ENCODE assay signal across 9 mouse cellular contexts in the genomic region with DNA sequence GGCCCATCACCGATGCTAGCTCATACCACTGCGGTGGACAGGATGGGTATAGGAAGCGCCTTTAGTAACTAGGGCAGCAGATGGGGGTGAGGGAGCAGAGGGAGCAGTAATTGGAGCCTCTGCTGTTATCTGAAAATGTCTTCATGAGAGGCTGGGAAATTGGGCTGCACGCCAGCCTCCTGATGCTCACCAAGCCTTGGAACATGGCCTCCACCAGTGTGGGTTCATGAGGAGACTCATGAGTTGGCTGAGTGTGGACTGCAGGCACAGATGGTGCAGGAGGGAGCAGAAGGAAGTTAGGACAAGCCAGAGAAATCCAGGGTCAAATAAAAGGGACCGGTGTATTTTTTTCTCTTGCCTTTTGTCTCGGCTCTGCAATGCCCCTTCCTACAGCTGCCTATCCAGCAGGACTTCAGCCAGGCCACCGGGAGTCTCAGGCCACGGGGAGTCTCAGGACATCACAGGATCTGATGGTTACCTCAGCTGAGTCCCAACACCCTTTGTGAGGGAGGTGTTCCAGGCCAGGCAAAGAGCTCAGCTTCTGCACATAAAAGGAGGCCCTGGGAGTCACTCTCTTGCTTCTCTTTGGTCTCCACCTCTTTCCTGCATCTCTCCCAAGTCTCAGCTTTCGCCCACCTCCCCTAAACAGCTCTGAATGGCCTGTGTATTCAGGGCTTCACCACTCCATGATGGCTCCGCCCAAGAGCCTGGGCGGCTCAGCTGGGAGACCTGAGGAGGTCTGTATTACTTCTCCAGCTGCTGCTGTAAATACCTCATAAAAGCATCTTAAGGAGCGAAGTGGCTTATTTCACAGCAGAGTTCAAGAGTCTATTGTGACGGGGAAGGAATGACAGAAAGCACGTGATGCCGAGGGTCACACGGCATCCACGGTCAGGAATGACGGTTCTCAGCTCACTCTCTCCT. TPM values are rescaled to one million over a fixed set of nuclear protein-coding genes. Genes with fewer than 3 reads are reported as not detected.
A peak's percentile ranks its signal among the peaks of the same experiment; 100 is the strongest.
DNase-seq lines count a peak whose midpoint lies in the region; ATAC-seq and TF ChIP-seq lines count a peak whose summit lies in the region.
"Had no signal": no experiment of that assay in that cellular context is flagged by ENCODE, and none has a peak within 500 bp of the region (broad histone marks: within the 10 kb centered on the region; RNA-seq: fewer than 3 reads in every experiment).

No protein-coding gene starts in this region.

- no peak for TF ChIP-seq CTCF in lung, embryonic 14.5 days (IDR thresholded peaks at IDR 0.05; ENCODE audit: low read depth)
- TF ChIP-seq CTCF in midbrain, postnatal 0 days (IDR thresholded peaks at IDR 0.05), result no peak

- H3K4me1 ChIP-seq in lung, embryonic 14.5 days (ENCODE audit: insufficient read depth), result peaks cover 10% of the 10 kb centered on the region; the same call in 1 of the 2 replicates
- H3K4me1 ChIP-seq in heart, embryonic 16.5 days (ENCODE audit: control insufficient read depth, insufficient read depth, low read length), result peaks cover 45% of the 10 kb centered on the region
- no peaks in the 10 kb centered on the region for H3K4me1 ChIP-seq in midbrain, postnatal 0 days (ENCODE audit: insufficient read depth, low read length)

- no peaks in the 10 kb centered on the region for H3K36me3 ChIP-seq in lung, embryonic 14.5 days (ENCODE audit: insufficient read depth)
- no peaks in the 10 kb centered on the region for H3K36me3 ChIP-seq in heart, embryonic 16.5 days (ENCODE audit: control insufficient read depth, insufficient read depth)
- no peaks in the 10 kb centered on the region for H3K36me3 ChIP-seq in midbrain, postnatal 0 days (ENCODE audit: insufficient read depth, low read length)

- H3K4me3 ChIP-seq in lung, embryonic 14.5 days (ENCODE audit: low read depth, low read length), result no peak overlapping the region
- H3K4me3 ChIP-seq in heart, embryonic 16.5 days (ENCODE audit: low read length), result no peak overlapping the region
- H3K4me3 ChIP-seq in midbrain, postnatal 0 days (ENCODE audit: low read depth, low read length), result no peak overlapping the region

- WGBS in lung, embryonic 14.5 days, result 54% methylated on average over 18 of the region's 18 CpGs
- 52% methylated on average over 18 of the region's 18 CpGs for WGBS in heart, embryonic 16.5 days
- WGBS in midbrain, postnatal 0 days, result 61% methylated on average over 18 of the region's 18 CpGs

- no peak for ATAC-seq in lung, embryonic 14.5 days (ENCODE audit: insufficient read depth)
- no peak; the same call in 1 of the 2 replicates for ATAC-seq in heart, embryonic 16.5 days (replicated peaks; ENCODE audit: extremely low read depth, insufficient read depth, low FRiP score)
- ATAC-seq in midbrain, postnatal 0 days (ENCODE audit: low FRiP score), result no peak; the same call in 1 of the 2 replicates
- ATAC-seq: Patski had no signal

- no peak overlapping the region for H3K4me2 ChIP-seq in lung, embryonic 14.5 days
- no peak overlapping the region for H3K4me2 ChIP-seq in heart, embryonic 16.5 days (ENCODE audit: low read depth, low read length)
- no peak overlapping the region for H3K4me2 ChIP-seq in midbrain, postnatal 0 days (ENCODE audit: low read depth, low read length, poor library complexity, severe bottlenecking)

- no peak overlapping the region for H3K27ac ChIP-seq in lung, embryonic 14.5 days (ENCODE audit: low read depth)
- H3K27ac ChIP-seq in heart, embryonic 16.5 days (ENCODE audit: low read length), result peak overlapping the region; percentile 62
- no peak overlapping the region for H3K27ac ChIP-seq in midbrain, postnatal 0 days (ENCODE audit: low read depth, low read length)

- intact Hi-C loops in gastrocnemius, postnatal 14 days (cut with DNase I; ENCODE audit: low total_unique reads), result no loop called here

- DNase-seq in lung, embryonic 14.5 days, result peak; percentile 75
- no peak for DNase-seq in lung, postnatal 10 days
- peak; percentile 99 for DNase-seq in cerebellum, adult 9-11 months
- peak; percentile 88 for DNase-seq in midbrain, postnatal 0 days (ENCODE audit: low spot score)
- no peak for DNase-seq in gastrocnemius, postnatal 4 days (ENCODE audit: low spot score in 2 of 2)
- DNase-seq in adrenal gland, adult (ENCODE audit: inconsistent age in 2 of 2, low spot score in 1 of 2), result no peak
- no peak for DNase-seq in gastrocnemius, postnatal 14 days

- no peaks in the 10 kb centered on the region for H3K27me3 ChIP-seq in lung, embryonic 14.5 days (ENCODE audit: insufficient read depth, low read length)
- no peaks in the 10 kb centered on the region for H3K27me3 ChIP-seq in heart, embryonic 16.5 days (ENCODE audit: control insufficient read depth, insufficient read depth, low read length)
- no peaks in the 10 kb centered on the region for H3K27me3 ChIP-seq in midbrain, postnatal 0 days (ENCODE audit: insufficient read depth, low read length)
- H3K27me3 ChIP-seq: Patski had no signal

- H3K9ac ChIP-seq in lung, embryonic 14.5 days, result no peak overlapping the region
- H3K9ac ChIP-seq in heart, embryonic 16.5 days (ENCODE audit: low read length), result no peak overlapping the region
- H3K9ac ChIP-seq in midbrain, postnatal 0 days (replicated peaks; ENCODE audit: low read length, poor library complexity, severe bottlenecking), result no peak overlapping the region

- H3K9me3 ChIP-seq in lung, embryonic 14.5 days (ENCODE audit: low read depth, low read length), result no peaks in the 10 kb centered on the region
- no peaks in the 10 kb centered on the region for H3K9me3 ChIP-seq in heart, embryonic 16.5 days (replicated peaks; ENCODE audit: control insufficient read depth, low read length)
- no peaks in the 10 kb centered on the region for H3K9me3 ChIP-seq in midbrain, postnatal 0 days (ENCODE audit: low read length)

RNA-seq across cellular contexts. Expression of gene Tmem51, which starts 23.4 kb away (rescaled TPM):
- polyA plus RNA-seq in lung, embryonic 14.5 days (2014; fragmentation: Nextera tagmentation; extraction: Ambion mirVana), result 17.1 and 20.7 TPM in 2 replicates
- polyA plus RNA-seq in heart, embryonic 16.5 days (2015; fragmentation: Nextera tagmentation; extraction: Ambion mirVana), result 48.5 and 49.2 TPM in 2 replicates
- total RNA-seq in midbrain, postnatal 0 days (2014; rRNA removed), result 5.9 and 7.1 TPM in 2 replicates
- 7.9 and 9.4 TPM in 2 replicates for polyA plus RNA-seq in midbrain, postnatal 0 days (2015; fragmentation: Nextera tagmentation; extraction: Ambion mirVana)
- total RNA-seq in gastrocnemius, postnatal 4 days (2021), result 1 to 10 TPM; 6.1 to 7.6 TPM
- 1 to 10 TPM; 2.5 to 2.8 TPM for total RNA-seq in gastrocnemius, postnatal 14 days (2021)

RNA-seq across cellular contexts. Expression of gene Fhad1, which starts 45.8 kb away (rescaled TPM):
- polyA plus RNA-seq in lung, embryonic 14.5 days (2014; fragmentation: Nextera tagmentation; extraction: Ambion mirVana), result 0.68 and 1.4 TPM in 2 replicates
- polyA plus RNA-seq in heart, embryonic 16.5 days (2015; fragmentation: Nextera tagmentation; extraction: Ambion mirVana), result 3.0 and 4.0 TPM in 2 replicates
- 3.6 and 5.6 TPM in 2 replicates for total RNA-seq in midbrain, postnatal 0 days (2014; rRNA removed)
- 6.6 and 7.2 TPM in 2 replicates for polyA plus RNA-seq in midbrain, postnatal 0 days (2015; fragmentation: Nextera tagmentation; extraction: Ambion mirVana)
- total RNA-seq in gastrocnemius, postnatal 4 days (2021), result 1 to 10 TPM; 6.4 to 6.7 TPM
- 1 to 10 TPM; 1.4 to 1.7 TPM for total RNA-seq in gastrocnemius, postnatal 14 days (2021)

Comparison
In these comparisons a context has a peak if more than half of its experiments do, and no peak if none do; other contexts are left out.
1. DNase-seq: peak in lung, embryonic 14.5 days (single experiment), cerebellum, adult 9-11 months (single experiment) and midbrain, postnatal 0 days (single experiment); none in lung, postnatal 10 days (single experiment), gastrocnemius, postnatal 4 days (0 of 2), adrenal gland, adult (0 of 2) and gastrocnemius, postnatal 14 days (single experiment).